Mouse (Mus musculus) bone marrow macrophage, adult 2 months (primary cell): ENCODE measurements at regions not wholly inside any gene's neighbourhood (a gene's known extent, or its start where the extent isn't known, plus 50 kb on each side); places are given as distances from the start of the nearest gene placed in this dataset.

Experiments
- CTCF ChIP-seq: IDR thresholded peaks from 2 replicates; pipeline ENCODE4 v1.5.1; 2012; ENCODE audit warnings: low read depth, mild to moderate bottlenecking, low read length, moderate library complexity
- POLR2A ChIP-seq: IDR thresholded peaks from 2 replicates; pipeline ENCODE4 v1.6.1; 2012; ENCODE audit warnings: mild to moderate bottlenecking, low read depth, low read length, borderline replicate concordance

GRCm38 (mm10) chr8:80328676-80329075, 164.9 kb upstream of the Gypa start:
- TF ChIP-seq CTCF, result no peak
- no peak for TF ChIP-seq POLR2A
